Mouse (Mus musculus) layer of hippocampus, adult 9-11 months (tissue): Measurements from ENCODE around the gene Lurap1.

Experiments used
- DNase-seq: peaks from one replicate; pipeline ENCODE4 v3.0.0; 2022

Lurap1 gene

GRCm38 (mm10) chr4:116097211-116097610 lies 53.9 kb downstream of the Lurap1 start:
- no peak for DNase-seq

- no peak for DNase-seq
Measured at GRCm38 (mm10) chr4:116096291-116096690, 54.8 kb downstream of the Lurap1 start.

GRCm38 (mm10) chr4:116088510-116089249 lies 62.5 kb downstream of the Lurap1 start:
- no peak for DNase-seq
